In the genomic region with DNA sequence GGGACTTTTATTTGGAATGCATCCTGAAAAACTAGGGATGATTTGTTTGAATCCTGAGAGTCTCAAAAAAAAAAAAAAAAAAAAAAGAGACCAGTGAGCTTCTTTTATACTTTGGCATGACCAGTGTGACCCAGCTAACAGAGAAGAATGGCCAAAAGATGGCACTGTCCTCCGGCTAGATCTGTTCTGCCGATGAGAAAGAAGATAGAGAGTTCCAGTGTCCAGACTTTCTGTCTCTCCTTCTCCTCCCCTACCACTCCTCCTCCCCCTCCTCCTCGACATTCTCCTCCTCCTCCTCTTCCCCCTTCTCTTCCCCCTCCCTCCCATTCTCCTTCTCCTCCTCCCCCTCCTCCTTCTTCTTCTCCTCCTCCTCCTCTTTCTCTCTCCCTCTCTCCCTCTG, we compare ENCODE assay signal across 8 mouse cellular contexts.
A peak's percentile ranks its signal among the peaks of the same experiment; 100 is the strongest.
DNase-seq lines count a peak whose midpoint lies in the region; ATAC-seq and TF ChIP-seq lines count a peak whose summit lies in the region.
"Had no signal": no experiment of that assay in that cellular context is flagged by ENCODE, and none has a peak within 500 bp of the region (broad histone marks: within the 10 kb centered on the region; RNA-seq: fewer than 3 reads in every experiment).

No protein-coding gene starts in this region.

- H3K27ac ChIP-seq in layer of hippocampus, adult 2 months = no peak overlapping the region
- H3K27ac ChIP-seq: liver, embryonic 15.5 days had no signal

- no peak for ATAC-seq in megakaryocyte, adult 5-6 weeks (ENCODE audit: poor library complexity, severe bottlenecking)

- TF ChIP-seq CTCF in layer of hippocampus, adult 2 months (conservative IDR thresholded peaks at IDR 0.05) = peak; percentile 58

- peak in 1 of 2 experiments; percentile 31 for DNase-seq in layer of hippocampus, adult 2 months (ENCODE audit: low spot score in 2 of 2)
- DNase-seq in layer of hippocampus, adult 9-10 months (ENCODE audit: low spot score) = no peak
- peak; percentile 89 for DNase-seq in brain, adult 2 months (ENCODE audit: low read depth, low spot score)
- peak; percentile 75 to 78 for DNase-seq in cerebellum, postnatal 10 days
- DNase-seq in kidney, postnatal 4 days = peak; percentile 12 to 53
- no peak for DNase-seq in thymus, postnatal 0 days (ENCODE audit: low spot score)

- no peak overlapping the region for H3K4me3 ChIP-seq in layer of hippocampus, adult 2 months
- H3K4me3 ChIP-seq: liver, embryonic 15.5 days had no signal

Comparison
In these comparisons a context has a peak if more than half of its experiments do, and no peak if none do; other contexts are left out.
1. DNase-seq: peak in brain, adult 2 months (single experiment), cerebellum, postnatal 10 days (2 of 2) and kidney, postnatal 4 days (2 of 2); none in layer of hippocampus, adult 9-10 months (single experiment) and thymus, postnatal 0 days (single experiment).